Mouse (Mus musculus) hematopoietic stem cell, adult 5-6 weeks (primary cell): ENCODE data around the gene Mylk. TPM values are rescaled to one million over a fixed set of nuclear protein-coding genes. Genes with fewer than 3 reads are reported as not detected.
A peak's percentile ranks its signal among the peaks of the same experiment; 100 is the strongest.

Experiments used
- ATAC-seq, 2 experiments: fragments of 125-278 bp in 1 of 2; replicated peaks in 1 of 2; 2 replicates each; pipeline ENCODE4 v1.8.0; 2016 to 2017; ENCODE audit warnings: inconsistent platforms in 2 of 2, mild to moderate bottlenecking in 2 of 2, moderate number of reproducible peaks in 2 of 2, low read depth in 1 of 2, moderate TSS enrichment in 1 of 2; ENCODE audit not compliant: low FRiP score in 2 of 2, poor library complexity in 2 of 2, severe bottlenecking in 2 of 2, insufficient read depth in 1 of 2, low TSS enrichment in 1 of 2
- total RNA-seq: library from RNA; stranded (forward); fragments of 172-1452, 232-1000 nt; gene quantifications from 2 replicates; pipeline ENCODE4 v1.2.3, GENCODE M21; 2017

The Mylk gene
- total RNA-seq, 1 experiment from 2014 or later, result 22.6 TPM

- no peak for ATAC-seq
Measured at GRCm38 (mm10) chr16:34946301-34946700, 201.3 kb downstream of the Mylk start.

DNA sequence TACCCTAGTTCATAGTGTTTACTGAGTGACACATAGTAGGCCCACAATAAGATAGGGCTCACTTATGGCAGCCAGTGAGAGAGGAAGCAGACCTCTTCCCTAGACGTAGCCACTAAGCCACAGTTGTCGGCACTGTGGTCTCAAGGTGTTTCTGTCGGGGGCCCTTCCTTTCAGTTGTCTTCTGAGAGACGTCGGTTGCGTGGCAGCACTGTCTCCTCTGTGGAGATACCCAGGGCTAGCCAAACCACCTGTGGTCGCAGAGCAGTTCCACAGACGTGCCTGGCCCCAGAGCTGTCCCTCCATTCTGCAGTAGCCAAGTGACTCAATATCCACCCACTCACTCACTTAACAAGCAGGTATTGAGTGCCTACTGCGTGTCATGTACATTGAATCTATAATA lies 205.9 kb downstream of the Mylk start:
- peak; percentile 49 to 58 for ATAC-seq

DNA sequence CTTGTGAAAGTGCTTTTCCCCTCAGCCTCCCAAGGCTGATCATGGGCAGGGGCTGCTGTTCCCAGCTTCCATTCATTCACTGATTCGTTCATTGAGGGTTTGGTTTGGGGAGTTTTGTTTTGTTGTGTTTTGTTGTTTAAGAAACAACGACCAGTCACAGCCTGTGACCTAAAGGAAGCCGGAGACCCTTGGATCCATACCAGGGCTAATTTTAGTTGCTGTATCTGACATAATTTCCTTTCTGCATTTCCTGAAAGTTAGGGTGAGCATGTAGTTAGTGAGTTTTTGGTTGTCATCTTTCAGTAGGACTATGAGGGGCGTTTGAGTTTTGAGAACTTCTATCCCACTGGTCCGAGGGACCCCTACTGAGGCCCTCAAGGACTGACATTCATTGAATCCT lies 207.2 kb downstream of the Mylk start:
- ATAC-seq, result peak; percentile 48 to 66

DNA sequence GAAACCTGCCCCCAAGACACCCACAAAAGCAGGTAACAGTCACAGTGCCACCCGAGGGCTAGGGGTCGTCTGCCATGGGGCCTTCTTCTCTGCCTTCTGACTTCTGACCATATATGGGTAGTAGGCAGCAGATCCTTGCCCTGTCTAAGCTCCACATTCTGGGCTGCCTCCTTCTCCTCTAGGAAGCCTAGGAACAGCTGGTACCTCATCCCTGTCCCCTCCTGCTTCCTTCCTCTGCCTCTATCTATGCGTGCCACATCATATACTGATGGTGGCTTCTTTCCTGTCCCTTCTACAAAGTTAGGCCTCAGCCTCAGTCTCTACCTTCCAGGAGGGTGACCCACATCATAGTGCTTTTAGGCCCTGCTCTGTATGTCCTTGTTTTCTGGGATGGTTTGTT lies 207.8 kb downstream of the Mylk start:
- no peak for ATAC-seq

- no peak for ATAC-seq
Measured at GRCm38 (mm10) chr16:34953501-34953900, 208.5 kb downstream of the Mylk start.

- peak; percentile 56 to 89 for ATAC-seq
Measured at GRCm38 (mm10) chr16:34957487-34958230, 212.6 kb downstream of the Mylk start.

DNA sequence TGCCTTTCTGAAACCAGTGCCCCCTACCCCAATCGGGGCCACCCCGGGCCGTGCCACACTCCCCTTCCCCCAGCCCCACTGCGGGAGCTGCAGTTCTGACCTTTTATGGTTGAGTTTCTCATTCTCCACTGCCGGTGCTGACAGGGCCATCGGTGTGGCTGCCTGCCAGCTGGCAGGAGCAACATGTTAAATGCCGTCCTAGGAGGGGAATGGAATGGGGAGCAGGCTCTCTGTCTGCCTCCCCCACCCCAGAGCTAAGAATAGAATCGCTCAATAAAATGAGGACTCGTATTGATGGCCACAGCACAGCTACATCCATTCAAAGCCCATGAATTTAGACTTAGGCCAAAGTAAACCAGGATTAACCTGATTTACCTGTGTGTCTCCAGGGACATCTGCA lies 213.7 kb downstream of the Mylk start:
- ATAC-seq, result no peak

DNA sequence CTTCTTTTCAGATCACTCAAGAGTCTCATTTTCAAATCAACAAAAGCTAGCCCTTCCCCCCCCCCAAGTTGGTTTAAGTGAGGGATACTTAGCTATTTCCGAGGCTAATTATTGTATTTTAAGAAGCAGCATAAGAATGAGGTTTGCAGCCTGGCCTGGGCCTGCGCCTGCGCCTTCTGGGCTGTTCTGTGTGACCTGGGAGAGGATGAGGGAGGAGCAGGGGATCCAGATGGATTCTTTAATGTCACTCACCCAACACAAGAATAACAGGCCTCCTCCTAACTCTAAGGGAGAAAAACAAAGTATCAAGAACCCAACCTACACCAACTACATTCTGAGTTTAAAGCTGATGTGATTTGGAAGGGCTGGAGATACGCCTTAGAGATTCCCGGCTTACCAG lies 214.3 kb downstream of the Mylk start:
- no peak for ATAC-seq

DNA sequence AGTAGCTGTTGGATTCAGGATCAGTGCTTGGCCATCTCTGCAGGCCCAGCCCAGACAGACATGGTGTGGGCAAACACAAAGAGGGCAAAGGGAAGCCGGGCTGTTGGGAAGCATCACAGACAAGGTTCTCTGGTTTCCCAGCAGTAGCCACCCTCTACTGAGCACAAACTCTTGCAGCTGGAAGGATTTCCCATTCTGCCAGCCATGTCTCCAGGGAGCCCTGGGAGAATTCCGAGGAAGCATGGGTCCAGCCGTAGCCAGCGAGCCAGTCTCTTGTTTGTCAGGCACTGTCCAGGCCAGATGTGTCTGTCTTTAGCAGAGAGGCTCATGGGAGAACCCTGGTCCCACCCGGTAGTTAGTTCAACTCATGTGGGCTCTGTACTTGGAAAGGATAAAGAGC lies 215.2 kb downstream of the Mylk start:
- no peak for ATAC-seq

- ATAC-seq, result no peak
Measured at GRCm38 (mm10) chr16:34960866-34961582, 216.0 kb downstream of the Mylk start.

DNA sequence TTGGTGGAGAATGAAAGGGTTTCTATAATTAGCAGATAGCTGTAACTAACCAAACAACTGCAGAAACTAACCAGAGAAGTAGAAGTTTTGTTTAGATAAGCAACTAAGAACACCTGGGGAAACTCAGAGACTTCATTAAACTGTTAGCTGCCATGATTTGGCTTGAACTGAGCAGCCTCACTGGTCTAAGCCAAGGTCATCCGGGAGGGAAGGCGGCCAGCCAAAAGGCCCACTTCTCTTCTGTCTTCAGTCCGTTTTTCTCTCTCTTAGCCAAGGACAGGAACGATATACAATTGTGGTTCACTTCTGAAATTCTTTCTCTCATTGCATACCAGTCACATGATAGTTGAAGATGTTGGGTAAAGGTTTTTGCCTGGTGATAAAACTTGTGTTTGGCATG lies 217.3 kb downstream of the Mylk start:
- no peak for ATAC-seq

DNA sequence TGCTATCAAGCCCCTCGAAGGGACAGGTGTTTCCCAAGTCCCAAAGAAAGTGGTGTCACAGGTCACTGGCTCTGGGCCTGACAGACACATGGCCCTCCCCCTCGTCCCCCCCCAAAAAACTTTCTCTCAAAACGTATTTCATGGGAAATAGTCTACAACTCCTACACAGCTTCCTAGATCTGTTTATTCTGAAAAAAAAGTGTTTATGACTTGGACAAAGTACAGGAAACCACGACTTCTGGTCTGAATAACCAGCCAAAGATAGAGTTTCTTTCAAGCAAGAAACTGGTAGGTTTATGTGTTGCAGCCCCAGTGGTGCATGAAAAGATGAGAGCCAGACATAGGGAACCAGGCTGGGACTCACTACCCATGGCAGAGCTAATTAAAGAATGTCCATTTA lies 218.0 kb downstream of the Mylk start:
- peak; percentile 19 to 26; a peak in 1 of 4 replicates for ATAC-seq

GRCm38 (mm10) chr16:34966620-34967081 lies 221.6 kb downstream of the Mylk start:
- no peak for ATAC-seq

- peak; percentile 74 to 76; a peak in 3 of 4 replicates for ATAC-seq
Measured at GRCm38 (mm10) chr16:34967120-34967800, 222.2 kb downstream of the Mylk start.

DNA sequence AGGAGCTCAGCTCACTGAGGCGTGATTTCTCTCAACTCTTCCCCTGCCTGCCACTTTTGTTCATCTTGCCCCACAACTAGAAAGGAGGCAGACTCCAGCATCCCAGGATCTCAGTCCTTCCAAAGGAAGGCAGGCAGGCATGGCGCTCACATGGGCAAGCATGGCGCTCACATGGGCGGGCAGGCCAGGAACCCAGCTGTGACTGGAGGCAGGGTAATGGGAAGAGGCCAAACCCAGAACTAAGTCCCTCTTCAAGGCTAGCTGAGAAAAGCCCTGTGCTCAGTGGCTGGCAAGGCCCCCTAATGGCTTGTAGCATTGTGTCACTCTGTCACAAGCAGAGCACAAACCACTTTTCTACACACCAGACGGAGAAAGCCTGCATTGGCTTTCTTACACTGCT lies 223.2 kb downstream of the Mylk start:
- ATAC-seq, result 0 out of 4 replicates have a peak, but pooled peaks of 1 of the 2 experiments have one; percentile 27

DNA sequence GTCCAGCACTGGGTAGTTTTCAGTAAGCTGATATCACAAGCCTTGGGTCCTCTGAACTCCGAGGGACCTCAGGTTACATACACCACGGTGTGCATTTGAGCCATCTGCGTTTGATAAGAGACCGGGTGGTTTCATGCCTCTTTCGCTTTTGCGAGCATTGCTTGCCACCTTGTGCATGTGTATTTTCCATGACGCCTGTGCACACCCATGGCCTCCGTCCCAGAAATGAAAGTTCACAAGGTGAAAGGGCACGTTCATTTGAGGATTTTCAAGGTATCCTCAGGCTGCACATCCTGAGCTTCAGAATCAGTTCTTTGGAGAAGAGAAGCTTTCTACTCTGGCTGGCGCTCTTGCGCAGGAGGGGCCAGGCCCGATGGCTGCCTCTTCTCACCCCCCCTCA lies 227.5 kb downstream of the Mylk start:
- ATAC-seq, result no peak

- peak; percentile 57 to 76; a peak in 3 of 4 replicates for ATAC-seq
Measured at GRCm38 (mm10) chr16:34975544-34975943, 230.5 kb downstream of the Mylk start.

- ATAC-seq, result 0 out of 4 replicates have a peak, but pooled peaks of 1 of the 2 experiments have one; percentile 25
Measured at GRCm38 (mm10) chr16:34976630-34977029, 231.6 kb downstream of the Mylk start.
